Mouse (Mus musculus) adrenal gland, adult 8-10 months (tissue): Measurements from ENCODE around the gene Rp9. TPM values are rescaled to one million over a fixed set of nuclear protein-coding genes. Genes with fewer than 3 reads are reported as not detected.
"Not testable (repeated sequence)": the region's sequence is repeated elsewhere in the genome, so short reads cannot be mapped to it uniquely, and the experiment has no call there.

Experiments
- DNase-seq: peaks from one replicate; pipeline ENCODE4 v3.0.0; 2022
- total RNA-seq, 4 experiments: library from RNA; stranded (reverse); gene quantifications; 2 replicates each; pipeline ENCODE4 v1.2.4; 2022

Gene Rp9
- total RNA-seq, 4 experiments from 2014 or later: 33.9 to 41.3 (median 35.9) TPM

DNA sequence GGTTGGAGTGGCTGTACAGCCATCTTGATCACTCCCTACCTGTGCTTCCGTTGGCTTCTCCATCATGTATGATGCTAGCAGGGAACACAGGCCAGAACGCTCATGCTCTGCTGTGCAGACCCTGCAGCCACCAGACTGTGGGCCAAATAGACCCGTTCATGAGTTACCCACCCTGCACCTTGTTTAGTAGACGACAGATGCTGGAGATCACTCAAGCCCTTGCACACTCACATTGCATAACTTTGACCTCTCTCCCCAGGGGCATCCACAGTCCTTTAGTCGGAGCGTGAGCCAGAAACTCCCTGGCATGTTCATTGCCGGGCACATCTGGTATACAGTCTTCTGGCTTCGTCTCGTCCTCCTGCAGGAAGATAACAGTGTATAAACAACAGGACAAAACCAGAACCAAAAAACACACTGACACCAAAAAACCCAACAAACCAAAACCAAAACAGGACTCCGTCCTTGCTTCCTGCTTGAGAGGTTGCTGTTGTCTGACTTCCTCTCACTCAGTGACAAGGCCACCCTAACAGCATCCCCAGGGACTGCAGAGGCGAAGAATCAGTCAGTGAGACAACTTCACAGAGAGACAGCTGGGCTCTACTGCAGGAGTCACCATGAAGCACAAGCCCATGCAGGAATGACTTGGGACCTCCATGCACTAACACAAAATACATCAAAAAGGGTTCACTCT is 12.3 kb downstream of the Rp9 start:
- DNase-seq: no peak

DNA sequence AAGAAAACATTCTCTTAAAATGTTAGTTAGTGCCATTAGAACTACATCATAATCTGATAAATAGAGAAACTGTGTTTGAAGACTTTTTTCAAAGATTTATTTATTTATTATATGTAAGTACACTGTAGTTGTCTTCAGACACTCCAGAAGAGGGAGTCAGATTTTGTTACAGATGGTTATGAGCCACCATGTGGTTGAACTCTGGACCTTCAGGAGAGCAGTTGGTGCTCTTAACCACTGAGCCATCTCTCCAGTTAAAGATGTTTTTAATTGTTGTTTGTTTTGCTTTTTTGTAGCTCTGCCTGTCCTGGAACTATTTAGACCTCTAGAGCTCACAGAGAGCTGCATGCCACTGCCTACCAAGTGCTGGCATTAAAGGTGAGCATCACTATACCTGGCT is 14.5 kb downstream of the Rp9 start:
- no peak for DNase-seq

DNA sequence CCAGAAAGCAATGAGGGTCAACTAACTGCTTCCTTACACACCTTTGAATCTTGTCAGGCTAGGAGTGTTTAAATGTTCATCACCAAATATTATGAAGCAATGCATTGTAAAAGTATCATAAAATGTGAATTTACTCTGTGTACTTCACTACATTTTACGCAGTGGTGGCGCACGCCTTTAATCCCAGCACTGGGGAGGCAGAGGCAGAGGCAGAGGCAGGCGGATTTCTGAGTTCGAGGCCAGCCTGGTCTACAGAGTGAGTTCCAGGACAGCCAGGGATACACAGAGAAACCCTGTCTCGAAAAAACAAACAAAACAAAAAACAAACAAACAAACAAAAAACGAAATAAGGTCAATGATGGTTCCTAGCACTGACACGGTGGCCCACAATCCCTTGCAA is 15.6 kb downstream of the Rp9 start, which contains the start of gene Gm17545:
Gene Gm17545, plus strand, starts transcription at position 301 of the 400 bp plus-strand sequence.
- DNase-seq: not testable (repeated sequence)

DNA sequence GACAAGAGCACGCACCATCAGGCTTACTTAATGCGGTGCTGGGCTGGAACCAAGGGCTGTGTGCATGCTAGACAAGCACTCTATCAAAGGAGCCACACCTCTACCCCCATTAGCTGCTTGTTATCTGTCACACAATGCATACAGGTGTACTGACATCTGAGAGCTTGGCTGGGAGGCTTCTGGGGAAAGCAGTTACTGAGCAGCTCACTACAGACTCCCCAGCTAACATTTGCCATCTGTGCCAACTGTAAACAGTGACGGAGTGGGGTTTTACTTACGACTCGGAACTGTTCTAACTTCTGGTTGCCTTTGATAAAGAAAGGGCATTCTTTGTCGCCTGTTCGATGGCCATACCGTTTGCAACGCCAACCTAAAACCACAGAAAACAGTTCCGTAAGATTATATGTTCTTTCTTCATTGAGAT is 16.0 kb downstream of the Rp9 start:
- DNase-seq: no peak

DNA sequence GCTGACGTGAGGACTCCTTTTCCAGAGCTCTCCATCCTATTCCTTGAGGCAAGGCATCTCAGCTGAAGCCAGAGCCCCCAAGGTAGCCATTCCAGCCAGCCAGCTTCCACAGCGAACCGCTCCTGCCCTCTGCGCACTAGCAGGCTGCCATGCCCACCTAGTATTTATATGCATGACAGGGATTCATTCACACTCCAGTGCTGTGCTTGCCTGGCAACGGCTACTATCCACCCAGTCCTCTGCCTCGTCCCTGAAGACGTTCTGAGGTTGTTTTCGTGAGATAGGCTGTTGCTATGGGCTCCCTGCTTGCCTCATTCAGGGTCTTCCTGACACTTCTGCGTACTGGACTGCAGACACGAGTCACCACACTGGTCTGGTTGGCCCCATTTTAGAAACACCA is 16.8 kb downstream of the Rp9 start:
- no peak for DNase-seq

DNA sequence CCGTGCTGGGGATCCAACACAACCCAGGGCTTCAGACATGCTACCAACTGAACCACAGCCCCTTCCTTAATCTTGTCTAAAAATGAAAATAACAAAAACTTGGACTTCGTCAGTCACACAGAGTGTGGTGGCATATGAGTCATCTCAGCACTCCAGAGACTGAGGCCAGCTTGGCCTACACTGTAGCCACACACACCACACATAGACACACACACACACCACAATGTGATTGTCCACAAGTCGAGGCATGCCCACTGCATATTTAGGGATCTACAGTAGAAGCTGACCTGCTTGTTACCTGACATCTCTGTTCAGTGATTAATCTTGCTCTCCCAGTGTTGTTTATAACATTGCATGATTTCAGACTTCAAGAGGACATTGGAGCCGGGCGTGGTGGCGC is 20.3 kb downstream of the Rp9 start:
- no peak for DNase-seq

DNA sequence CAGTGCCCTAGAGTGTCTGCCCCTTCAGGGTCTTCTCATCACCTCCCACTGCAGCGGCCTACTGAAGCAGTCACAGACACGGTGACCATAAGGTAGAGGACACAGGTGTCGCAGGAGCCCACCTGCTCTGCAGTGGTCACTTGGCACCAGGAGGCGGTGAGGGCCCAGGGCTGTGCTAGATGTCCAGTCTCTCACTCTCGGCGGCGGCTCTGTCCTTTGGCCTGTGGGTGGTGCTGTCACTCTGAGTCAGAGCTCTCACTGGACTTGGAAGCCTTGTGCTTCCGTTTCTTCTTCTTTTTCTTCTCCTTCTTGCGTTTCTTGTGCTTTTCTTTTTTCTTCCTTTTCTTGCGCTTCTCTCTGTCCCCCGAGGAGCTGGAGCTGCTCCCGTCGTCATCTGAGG is 21.1 kb downstream of the Rp9 start:
- no peak for DNase-seq

DNA sequence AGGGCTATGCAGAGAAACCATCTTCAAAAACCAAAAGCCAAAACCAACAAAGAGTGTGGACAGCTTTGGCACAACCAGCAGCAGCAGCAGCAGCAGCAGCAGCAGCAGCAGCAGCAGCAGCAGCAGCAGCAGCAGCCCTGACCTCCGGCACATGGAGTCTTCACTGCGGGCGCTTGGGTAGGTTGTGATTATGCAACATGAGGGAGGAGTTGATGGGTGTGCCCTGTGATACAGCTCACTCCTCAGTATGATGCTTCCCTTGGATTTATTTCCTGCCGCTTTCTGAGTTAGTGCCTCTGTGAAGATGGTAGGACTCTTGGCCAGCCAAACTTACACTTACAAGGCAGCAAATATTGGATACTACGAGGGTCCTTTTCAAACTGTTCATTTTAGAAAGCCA is 22.3 kb downstream of the Rp9 start:
- no peak for DNase-seq

DNA sequence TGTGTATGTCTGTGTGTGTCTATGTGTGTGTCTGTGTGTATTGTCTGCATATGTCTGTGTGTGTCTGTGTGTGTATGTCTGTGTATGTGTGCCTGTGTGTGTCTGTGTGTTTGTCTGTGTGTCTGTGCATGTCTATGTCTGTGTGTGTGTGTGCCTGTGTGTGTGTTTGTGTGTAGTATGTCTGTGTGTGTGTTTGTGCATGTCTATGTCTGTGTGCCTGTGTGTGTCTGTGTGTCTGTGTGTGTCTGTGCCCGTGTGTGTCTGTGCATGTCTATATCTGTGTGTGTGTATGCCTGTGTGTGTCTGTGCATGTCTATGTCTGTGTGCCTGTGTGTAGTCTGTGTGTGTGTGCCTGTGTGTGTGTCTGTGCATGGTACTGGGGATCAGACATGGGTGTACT is 24.4 kb downstream of the Rp9 start:
- DNase-seq: no peak

DNA sequence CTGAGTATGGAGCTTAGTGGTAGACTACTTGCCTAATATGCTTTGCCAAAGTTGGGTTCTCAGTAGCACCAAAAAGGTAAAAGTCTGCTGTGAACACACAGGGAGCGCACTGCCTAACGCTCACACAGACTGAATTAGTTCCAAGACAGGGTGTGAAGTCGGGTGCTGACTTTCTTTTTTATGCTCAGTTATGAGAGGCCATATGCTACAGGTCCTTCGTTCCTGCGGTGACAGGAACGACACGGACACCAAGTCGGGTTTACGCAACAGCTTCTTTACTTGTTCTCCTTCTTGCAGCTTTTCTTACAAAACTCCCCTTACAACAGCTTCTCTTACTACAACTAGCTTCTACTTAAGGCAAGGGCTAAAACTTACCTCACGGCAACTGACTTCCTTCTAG is 26.4 kb downstream of the Rp9 start:
- DNase-seq: no peak

DNA sequence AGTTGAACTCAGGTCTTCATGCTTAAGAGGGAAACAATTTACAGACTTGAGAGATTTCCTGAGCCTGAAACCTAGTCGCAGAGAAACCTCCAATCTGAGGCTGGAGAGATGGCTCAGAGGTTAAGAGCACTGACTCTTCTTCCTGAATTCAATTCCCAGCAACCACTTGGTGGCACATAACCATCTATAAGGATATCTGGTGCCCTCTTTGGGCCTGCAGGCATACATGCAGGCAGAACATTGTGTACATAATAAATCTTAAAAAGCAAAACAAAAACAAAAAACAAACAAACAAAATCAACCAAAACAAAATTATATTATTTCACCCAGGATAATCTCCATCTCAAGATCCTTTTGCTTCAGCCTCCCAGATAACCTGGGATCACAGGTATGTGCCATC is 30.7 kb downstream of the Rp9 start:
- no peak for DNase-seq

DNA sequence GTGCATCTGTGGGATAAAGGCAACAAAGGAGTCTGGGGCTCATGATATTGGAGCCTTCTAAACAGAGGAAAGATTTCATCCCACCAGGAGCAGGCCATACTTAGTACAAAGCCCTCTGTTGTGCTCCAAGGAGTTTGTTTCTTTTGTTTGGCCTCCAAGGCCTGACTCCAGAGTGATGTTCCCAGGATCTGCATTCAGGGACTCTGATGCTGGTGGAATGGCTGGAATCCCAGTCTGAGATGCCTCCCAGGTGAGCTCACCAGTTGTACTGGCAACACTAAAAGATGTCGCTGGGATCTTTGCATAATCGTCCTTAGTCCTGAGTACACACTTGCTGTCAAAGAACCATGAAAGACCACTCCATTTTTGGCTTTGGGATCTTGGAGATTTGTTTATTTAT is 35.4 kb downstream of the Rp9 start:
- DNase-seq: no peak

DNA sequence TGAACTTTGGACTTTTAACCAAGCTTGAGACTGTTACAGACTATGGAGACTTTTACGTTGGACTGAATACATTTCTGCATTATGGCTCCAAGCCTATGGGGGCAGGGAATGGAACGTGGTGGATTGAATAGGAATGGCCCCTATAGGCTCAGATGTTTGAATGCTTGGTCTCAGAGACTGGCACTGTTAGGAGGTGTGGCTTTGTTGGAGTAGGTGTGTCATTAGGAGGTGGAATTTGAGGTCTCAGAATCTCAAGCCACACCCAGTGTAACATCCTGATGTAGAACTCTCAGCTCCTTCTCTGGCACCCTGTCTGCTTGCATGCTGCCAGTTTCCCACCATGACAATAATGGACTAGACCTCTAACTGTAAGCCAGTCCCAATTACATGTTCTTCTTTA is 36.3 kb downstream of the Rp9 start:
- DNase-seq: no peak

DNA sequence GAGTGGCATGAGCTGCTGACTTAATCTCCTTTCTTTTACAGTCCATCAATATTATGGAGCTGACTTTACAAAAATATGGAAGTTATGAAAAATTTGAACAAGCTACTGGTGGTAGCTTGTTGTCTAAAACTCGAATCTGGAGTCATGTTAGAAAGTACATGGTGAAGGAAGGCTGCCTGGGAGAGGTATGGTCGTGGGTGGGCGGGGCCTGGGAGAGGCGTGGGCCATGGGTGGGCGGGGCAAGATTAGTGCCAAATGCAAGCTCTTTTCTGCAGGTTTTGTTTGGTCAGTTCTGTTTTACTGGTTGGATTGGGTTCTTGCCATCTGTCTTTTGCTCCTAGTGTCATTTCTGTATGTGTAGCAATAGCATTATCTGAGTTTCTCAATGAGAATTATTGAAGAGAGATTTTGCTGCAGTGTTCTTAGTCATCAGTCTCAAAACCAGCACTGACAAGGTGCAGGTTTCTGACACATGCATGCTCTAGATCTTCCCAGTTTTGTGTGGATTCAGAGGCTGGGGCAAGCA is 39.2 kb downstream of the Rp9 start:
- DNase-seq: no peak

DNA sequence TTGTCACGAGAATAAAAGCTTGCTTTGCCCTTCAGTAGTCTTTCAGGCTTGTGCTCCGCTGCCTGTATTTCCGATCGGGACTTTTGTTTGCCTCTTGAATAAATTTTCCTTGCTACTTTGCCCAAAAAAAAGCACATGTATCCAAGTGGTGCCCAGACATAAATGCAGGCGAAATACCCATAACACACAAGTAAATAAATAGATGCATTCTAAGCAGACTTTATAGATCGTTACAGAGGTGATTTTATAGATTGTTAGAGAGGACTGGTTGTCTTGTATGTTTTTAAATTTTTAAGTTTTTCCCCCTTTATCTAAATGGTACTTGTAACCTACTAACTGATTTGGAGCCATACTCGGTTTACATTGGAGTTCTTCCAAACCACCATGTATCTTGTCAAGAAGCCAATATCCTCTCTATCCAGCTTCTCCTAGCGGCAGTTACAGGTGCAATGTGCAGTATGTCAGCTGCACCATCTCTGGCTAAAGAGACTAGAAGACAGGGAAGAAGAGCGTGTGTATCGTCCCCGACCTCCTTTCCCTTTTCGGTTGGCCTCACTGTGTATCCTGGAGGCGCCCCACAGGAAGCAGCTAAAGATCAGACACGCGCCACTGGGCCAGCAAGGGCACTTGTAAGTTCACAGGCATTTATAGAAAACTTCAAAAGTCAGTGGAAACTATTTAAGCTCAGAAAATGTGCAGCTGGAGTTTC is 39.9 kb downstream of the Rp9 start:
- DNase-seq: no peak

DNA sequence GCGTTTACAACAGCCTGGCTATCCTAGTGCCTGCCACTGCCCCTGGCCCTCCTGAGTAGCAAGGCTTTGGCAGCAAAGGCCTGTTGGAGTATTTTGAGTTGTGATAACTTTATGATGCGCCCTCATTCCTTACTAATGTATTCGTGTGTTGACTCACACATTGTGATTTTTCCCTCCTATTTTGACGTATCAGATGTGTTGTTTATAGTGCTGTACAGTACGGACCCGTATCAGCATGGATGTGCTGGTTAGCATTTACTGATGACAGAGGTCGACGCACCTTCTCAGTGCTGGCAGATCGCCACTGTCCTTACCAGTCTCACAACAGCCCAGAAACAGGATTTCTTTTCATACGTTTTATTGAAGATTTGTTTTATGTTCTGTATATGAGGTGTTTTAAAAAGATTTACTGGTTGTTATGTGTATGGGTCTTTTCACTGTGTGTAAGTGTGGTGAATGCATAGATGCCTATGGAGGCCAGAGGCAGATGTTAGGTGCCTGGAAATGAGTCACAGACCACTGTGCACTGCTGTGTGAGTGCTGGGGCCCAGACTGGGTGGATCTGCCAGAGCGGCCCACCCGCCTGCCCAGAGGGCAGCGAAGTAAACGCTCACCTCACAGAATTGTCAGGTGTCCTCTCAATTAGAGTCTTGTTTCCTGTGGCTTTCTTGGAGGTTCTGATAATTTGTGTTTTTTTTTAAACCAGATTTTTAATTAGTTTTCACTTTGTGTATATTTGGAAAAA is 40.7 kb downstream of the Rp9 start:
- no peak for DNase-seq

DNA sequence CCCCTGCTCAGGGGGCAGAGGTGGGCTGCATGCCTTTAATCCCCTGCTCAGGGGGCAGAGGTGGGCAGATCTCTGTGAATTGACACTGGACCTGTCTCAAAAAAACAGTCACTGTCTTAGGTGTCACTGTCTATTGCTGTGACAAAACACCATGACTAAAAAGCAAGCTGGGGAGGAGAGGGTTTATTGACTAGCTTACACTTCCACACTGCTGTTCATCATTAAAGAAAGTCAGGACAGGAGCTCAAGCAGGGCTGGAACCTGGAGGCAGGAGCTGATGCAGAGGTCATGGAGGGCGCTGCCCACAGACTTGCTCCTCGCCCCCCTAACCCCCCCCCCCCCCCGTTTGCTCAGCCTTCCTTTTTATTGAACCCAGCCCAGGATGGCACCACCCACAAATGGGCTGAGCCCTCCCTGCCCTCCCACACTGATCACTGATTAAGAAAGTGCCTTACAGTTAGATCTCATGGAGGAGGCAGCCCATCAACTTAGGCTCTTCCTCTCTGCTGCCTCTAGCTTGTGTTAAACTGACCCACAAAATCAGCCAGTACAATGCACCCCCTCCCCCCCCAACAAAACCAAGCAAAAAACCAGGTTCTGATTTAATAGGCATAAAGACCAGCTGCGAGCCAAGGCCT is 41.4 kb downstream of the Rp9 start:
- DNase-seq: no peak

DNA sequence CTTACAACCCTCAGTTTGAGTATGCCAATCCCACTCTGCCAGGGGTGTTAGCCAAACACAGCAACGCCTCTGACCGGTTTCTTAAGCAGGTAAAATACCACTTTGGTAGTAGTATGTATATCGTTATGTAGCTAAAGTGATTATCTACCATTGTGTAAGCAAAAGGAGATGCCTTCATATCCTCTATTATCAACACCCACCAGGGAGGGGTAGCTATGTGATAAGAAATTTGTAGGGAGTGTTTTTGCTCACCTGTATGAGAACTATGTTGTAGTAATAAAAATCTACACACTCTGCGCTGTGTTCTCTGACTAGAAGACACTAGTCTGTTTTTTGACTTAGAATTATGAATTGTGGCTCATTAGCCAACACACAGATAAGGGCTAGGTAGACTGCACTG is 44.8 kb downstream of the Rp9 start:
- no peak for DNase-seq

DNA sequence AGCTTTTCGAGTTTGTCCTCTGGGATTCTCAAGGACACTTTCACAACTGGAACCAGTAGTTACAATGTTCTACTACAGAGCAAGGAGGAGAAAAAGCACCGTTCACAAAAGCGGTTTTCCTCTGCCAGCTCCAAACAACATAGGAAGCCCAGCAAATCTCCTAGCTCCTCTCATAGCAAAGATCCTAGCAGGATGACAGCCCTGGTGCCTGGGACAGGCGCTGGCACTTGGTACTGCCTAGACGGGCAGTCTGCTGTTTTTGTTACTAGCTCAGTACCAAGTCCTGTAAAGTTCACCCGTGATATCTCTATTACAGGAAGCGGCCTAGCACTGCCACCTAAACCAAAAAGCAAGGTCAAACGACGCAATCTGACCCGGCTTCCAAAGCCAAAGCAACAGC is 45.3 kb downstream of the Rp9 start:
- no peak for DNase-seq

DNA sequence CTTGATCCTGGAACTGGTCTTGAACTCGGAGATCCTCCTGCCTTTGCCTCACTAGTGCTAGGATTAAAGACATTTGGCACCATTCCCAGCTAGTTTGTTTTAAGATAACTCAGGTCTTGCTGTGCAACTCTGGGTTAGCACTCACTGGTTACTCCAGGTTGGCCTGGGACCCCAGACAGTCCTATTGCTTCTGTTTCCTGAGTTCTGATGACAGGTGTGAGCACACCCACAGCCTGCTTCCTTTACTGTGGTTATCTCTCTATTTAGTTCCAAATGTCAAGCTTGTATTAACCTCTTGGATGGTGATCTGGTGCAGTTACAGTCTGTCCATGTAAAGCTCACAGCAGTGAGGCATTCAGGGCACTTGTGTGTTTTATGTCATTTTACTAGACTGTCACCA is 46.0 kb downstream of the Rp9 start:
- no peak for DNase-seq

DNA sequence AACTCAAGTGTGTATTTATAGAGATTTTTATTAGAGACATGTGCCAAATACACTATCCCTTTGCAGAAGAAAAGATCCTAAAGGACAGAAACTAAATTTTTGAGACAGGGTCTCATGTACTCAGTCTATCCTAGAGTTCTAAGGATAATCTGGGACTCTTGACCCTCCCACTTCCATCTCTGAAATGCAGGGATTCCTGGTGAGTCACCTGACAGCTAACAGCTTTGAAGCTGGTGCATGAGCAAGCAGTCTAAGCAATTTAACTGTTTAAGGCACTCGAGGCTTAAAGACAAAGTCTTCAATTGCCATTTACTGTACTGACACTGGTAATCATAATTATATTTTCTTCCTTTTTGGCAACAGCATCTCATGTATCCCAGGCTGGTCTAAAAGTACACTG is 47.0 kb downstream of the Rp9 start:
- DNase-seq: no peak

DNA sequence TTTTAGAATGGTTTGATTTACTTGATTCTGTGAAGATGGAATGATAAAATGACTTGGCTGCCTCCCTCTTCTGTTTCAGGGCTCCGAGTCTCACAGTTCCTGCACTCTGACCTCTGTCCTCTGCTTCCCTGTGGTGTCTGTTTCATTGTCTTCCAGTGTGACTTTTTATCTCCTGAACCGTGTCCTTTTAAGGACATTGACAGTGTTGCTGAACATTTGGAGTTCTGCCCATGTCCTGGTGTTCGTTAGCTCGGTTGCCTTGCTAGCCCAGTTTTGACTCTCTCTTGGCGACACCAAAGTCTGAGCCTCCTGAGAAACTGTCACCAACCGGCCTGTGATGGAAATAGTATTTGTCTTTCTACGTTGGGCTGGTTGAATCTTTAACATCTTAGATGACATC is 49.1 kb downstream of the Rp9 start:
- no peak for DNase-seq

DNA sequence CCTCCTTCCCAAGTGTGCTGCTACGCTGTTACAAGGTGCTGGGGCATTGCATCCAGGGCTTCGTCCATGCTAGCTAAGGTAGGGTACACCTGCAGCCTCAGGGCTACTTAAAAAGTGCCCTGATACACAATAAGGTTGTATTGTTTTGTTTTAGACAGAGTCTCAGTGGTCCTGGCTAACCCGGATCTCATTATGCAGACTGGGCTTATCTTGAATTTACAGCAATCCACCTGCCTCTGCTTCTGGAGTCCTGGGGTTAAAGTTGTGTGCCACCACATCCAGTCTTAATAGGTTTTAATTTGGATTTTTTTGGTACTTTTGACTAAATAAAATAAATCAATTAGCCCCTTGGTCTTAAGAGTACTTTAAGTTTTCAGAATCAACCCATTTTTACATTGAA is 49.7 kb downstream of the Rp9 start:
- DNase-seq: no peak
